Mouse (Mus musculus): ENCODE results near the gene Ablim1.
A peak's percentile ranks its signal among the peaks of the same experiment; 100 is the strongest.

The Ablim1 gene

GRCm38 (mm10) chr19:57127523-57127922 is 187.2 kb downstream of the Ablim1 start:
- DNase-seq (ENCODE audit: low read depth, low spot score): no peak

- no peak for DNase-seq (ENCODE audit: low read depth, low spot score)
Measured at GRCm38 (mm10) chr19:57126950-57127349, 187.8 kb downstream of the Ablim1 start.

- no peak for DNase-seq (ENCODE audit: low read depth, low spot score)
Measured at GRCm38 (mm10) chr19:57124906-57125305, 189.8 kb downstream of the Ablim1 start.

- DNase-seq (ENCODE audit: low read depth, low spot score): no peak
Measured at GRCm38 (mm10) chr19:57124138-57124519, 190.6 kb downstream of the Ablim1 start.

GRCm38 (mm10) chr19:57123503-57124137 is 191.1 kb downstream of the Ablim1 start:
- no peak for DNase-seq (ENCODE audit: low read depth, low spot score)

- no peak for DNase-seq (ENCODE audit: low read depth, low spot score)
Measured at GRCm38 (mm10) chr19:57122261-57122660, 192.5 kb downstream of the Ablim1 start.

GRCm38 (mm10) chr19:57121036-57121435 is 193.7 kb downstream of the Ablim1 start:
- no peak for DNase-seq (ENCODE audit: low read depth, low spot score)

GRCm38 (mm10) chr19:57119661-57120060 is 195.1 kb downstream of the Ablim1 start:
- DNase-seq (ENCODE audit: low read depth, low spot score): no peak

GRCm38 (mm10) chr19:57118785-57119565 is 195.7 kb downstream of the Ablim1 start:
- DNase-seq (ENCODE audit: low read depth, low spot score): peak; percentile 85

GRCm38 (mm10) chr19:57117751-57118150 is 197.0 kb downstream of the Ablim1 start:
- DNase-seq (ENCODE audit: low read depth, low spot score): no peak

GRCm38 (mm10) chr19:57116871-57117501 is 197.7 kb downstream of the Ablim1 start:
- DNase-seq (ENCODE audit: low read depth, low spot score): peak; percentile 35

- no peak for DNase-seq (ENCODE audit: low read depth, low spot score)
Measured at GRCm38 (mm10) chr19:57115670-57116069, 199.0 kb downstream of the Ablim1 start.

GRCm38 (mm10) chr19:57114951-57115350 is 199.8 kb downstream of the Ablim1 start:
- DNase-seq (ENCODE audit: low read depth, low spot score): no peak

- no peak for DNase-seq (ENCODE audit: low read depth, low spot score)
Measured at GRCm38 (mm10) chr19:57113975-57114374, 200.7 kb downstream of the Ablim1 start.

GRCm38 (mm10) chr19:57112816-57113406 is 201.8 kb downstream of the Ablim1 start:
- DNase-seq (ENCODE audit: low read depth, low spot score): no peak

GRCm38 (mm10) chr19:57112231-57112815 is 202.4 kb downstream of the Ablim1 start:
- DNase-seq (ENCODE audit: low read depth, low spot score): no peak

- DNase-seq (ENCODE audit: low read depth, low spot score): no peak
Measured at GRCm38 (mm10) chr19:57111301-57111700, 203.4 kb downstream of the Ablim1 start.

- no peak for DNase-seq (ENCODE audit: low read depth, low spot score)
Measured at GRCm38 (mm10) chr19:57109620-57110019, 205.1 kb downstream of the Ablim1 start.

- no peak for DNase-seq (ENCODE audit: low read depth, low spot score)
Measured at GRCm38 (mm10) chr19:57106513-57106912, 208.2 kb downstream of the Ablim1 start.

GRCm38 (mm10) chr19:57106031-57106430 is 208.7 kb downstream of the Ablim1 start:
- DNase-seq (ENCODE audit: low read depth, low spot score): no peak

- no peak for DNase-seq (ENCODE audit: low read depth, low spot score)
Measured at GRCm38 (mm10) chr19:57105156-57105555, 209.6 kb downstream of the Ablim1 start.
